Mouse (Mus musculus) cerebellum, adult 2 months (tissue): ENCODE results near the gene Id3.

Experiments
- CTCF ChIP-seq: fragments of 200-500 bp; IDR thresholded peaks from 2 replicates; pipeline ENCODE4 v1.5.1; 2011; ENCODE audit warnings: low read depth, mild to moderate bottlenecking, control low read depth, low read length, moderate library complexity, borderline replicate concordance; ENCODE audit not compliant: insufficient read depth
- POLR2A ChIP-seq: fragments of 200-500 bp; IDR thresholded peaks from 2 replicates; pipeline ENCODE4 v1.6.1; 2011; ENCODE audit warnings: low read length, control low read depth, borderline replicate concordance; ENCODE audit not compliant: insufficient read depth

GRCm38 (mm10) chr4:136125458-136125857, 17.8 kb upstream of the Id3 start:
- TF ChIP-seq CTCF, result no peak
- TF ChIP-seq POLR2A, result no peak
